Mouse (Mus musculus) heart, embryonic 10.5 days (tissue): ENCODE measurements at regions not wholly inside any gene's neighbourhood (a gene's known extent, or its start where the extent isn't known, plus 50 kb on each side); places are given as distances from the start of the nearest gene placed in this dataset.
"Not testable (repeated sequence)": the region's sequence is repeated elsewhere in the genome, so short reads cannot be mapped to it uniquely, and the experiment has no call there.

Source experiments
- DNase-seq: peaks from one replicate; pipeline ENCODE4 v3.0.0-alpha.2; 2017; ENCODE audit warnings: low spot score
- H3K27ac ChIP-seq: fragments of 300-500 bp; sonication (generic); 2 replicates; pipeline ENCODE4 v1.5.1; 2016; ENCODE audit warnings: mild to moderate bottlenecking
- H3K27me3 ChIP-seq: fragments of 300-500 bp; sonication (generic); 2 replicates; pipeline ENCODE4 v1.6.1; 2016; ENCODE audit warnings: mild to moderate bottlenecking; ENCODE audit not compliant: poor library complexity, insufficient read depth, severe bottlenecking
- H3K36me3 ChIP-seq: fragments of 300-500 bp; sonication (generic); 2 replicates; pipeline ENCODE4 v1.6.1; 2016; ENCODE audit warnings: mild to moderate bottlenecking, moderate library complexity
- H3K4me1 ChIP-seq: fragments of 300-500 bp; sonication (generic); 2 replicates; pipeline ENCODE4 v1.6.1; 2016; ENCODE audit warnings: mild to moderate bottlenecking
- H3K4me3 ChIP-seq: fragments of 300-500 bp; sonication (generic); 2 replicates; pipeline ENCODE4 v1.5.1; 2016; ENCODE audit warnings: mild to moderate bottlenecking, moderate library complexity
- H3K9me3 ChIP-seq: fragments of 300-500 bp; sonication (generic); 2 replicates; pipeline ENCODE4 v1.6.1; 2016; ENCODE audit warnings: mild to moderate bottlenecking, moderate library complexity
- WGBS: fragments of 180-500 bp; shearing (Covaris S2); methylation state at CpG from one replicate; pipeline ENCODE4 v1.1.7; 2016; 5-methylcytosine and 5-hydroxymethylcytosine counted together

GRCm38 (mm10) chr14:45810630-45811029 lies 152.7 kb upstream of the Ddhd1 start:
- Histone ChIP-seq H3K36me3 (no peaks in the 10 kb centered on the region), H3K27ac (0 out of 2 replicates have a peak overlapping the region, but pooled peaks have one; percentile 17), H3K4me3 (no peak overlapping the region), H3K9me3 (no peaks in the 10 kb centered on the region), H3K4me1 (peaks cover 11% of the 10 kb centered on the region), H3K27me3 (no peaks in the 10 kb centered on the region)
- 23% methylated on average over 3 of the region's 3 CpGs for WGBS
- DNase-seq, result no peak

GRCm38 (mm10) chr14:45815598-45815997 lies 157.7 kb upstream of the Ddhd1 start:
- Histone ChIP-seq H3K9me3 (no peaks in the 10 kb centered on the region), H3K36me3 (no peaks in the 10 kb centered on the region), H3K4me1 (peaks cover 6% of the 10 kb centered on the region; the same call in 1 of the 2 replicates), H3K27ac (no peak overlapping the region), H3K4me3 (no peak overlapping the region), H3K27me3 (no peaks in the 10 kb centered on the region)
- WGBS, result 72% methylated on average over 2 of the region's 2 CpGs
- no peak for DNase-seq

DNA sequence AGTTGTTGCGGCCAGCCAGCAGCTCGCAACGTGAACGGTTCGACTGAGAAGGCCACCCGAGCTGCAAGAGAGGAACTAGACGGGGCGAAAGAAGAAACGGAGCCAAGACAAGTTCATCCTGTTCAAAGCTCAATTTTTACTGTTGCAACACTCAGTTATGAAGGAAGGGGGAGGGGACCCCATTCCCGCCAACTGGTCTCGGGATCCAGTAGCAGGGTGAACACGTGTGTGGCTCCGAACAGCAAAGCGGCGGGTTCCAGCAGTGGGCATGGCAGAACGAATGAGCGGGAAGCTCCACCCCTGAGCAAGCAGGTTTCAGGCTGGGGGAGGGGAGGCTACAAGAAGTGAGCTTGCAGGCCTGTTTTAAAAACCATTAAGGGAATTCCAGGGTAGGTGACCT lies 158.7 kb upstream of the Ddhd1 start:
- not testable (repeated sequence) for H3K9me3 ChIP-seq, H3K4me3 ChIP-seq, DNase-seq, H3K4me1 ChIP-seq, H3K27ac ChIP-seq, H3K27me3 ChIP-seq, H3K36me3 ChIP-seq
- 91% methylated on average over 17 of the region's 17 CpGs for WGBS

GRCm38 (mm10) chr14:45817756-45818155 lies 159.8 kb upstream of the Ddhd1 start:
- Histone ChIP-seq H3K27me3 (no peaks in the 10 kb centered on the region), H3K36me3 (no peaks in the 10 kb centered on the region), H3K9me3 (no peaks in the 10 kb centered on the region), H3K4me1 (peaks cover 5% of the 10 kb centered on the region; the same call in 1 of the 2 replicates), H3K27ac (no peak overlapping the region), H3K4me3 (no peak overlapping the region)
- no peak for DNase-seq
- WGBS, result 81% methylated on average over 3 of the region's 3 CpGs

DNA sequence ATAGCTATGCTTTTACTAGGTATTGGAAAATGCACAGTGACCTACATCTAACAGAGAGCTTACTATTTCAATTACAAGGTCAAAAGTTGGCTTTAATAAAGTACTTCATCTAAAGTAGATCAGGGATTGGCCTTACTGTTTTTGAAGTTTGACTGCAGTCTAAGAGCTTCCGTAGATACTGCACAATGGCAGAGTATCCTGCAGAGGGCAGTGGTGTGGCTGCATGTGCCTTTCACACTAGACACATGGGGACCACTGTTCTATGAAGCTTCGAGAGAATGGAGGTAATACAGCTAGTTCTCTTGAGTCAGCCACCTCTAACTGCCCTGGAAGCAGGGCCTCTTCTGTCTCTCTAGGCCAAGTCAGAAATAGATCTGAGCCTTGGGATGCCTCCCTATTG lies 166.7 kb upstream of the Ddhd1 start:
- Histone ChIP-seq H3K36me3 (no peaks in the 10 kb centered on the region), H3K27me3 (no peaks in the 10 kb centered on the region), H3K27ac (no peak overlapping the region), H3K4me1 (no peaks in the 10 kb centered on the region), H3K4me3 (no peak overlapping the region), H3K9me3 (no peaks in the 10 kb centered on the region)
- no peak for DNase-seq
- 67% methylated on average over 2 of the region's 2 CpGs for WGBS

GRCm38 (mm10) chr14:45826023-45826422 lies 168.1 kb upstream of the Ddhd1 start:
- no peaks in the 10 kb centered on the region for H3K27me3 ChIP-seq
- no peaks in the 10 kb centered on the region for H3K36me3 ChIP-seq
- WGBS, result 84% methylated on average over 3 of the region's 3 CpGs
- H3K4me1 ChIP-seq, result no peaks in the 10 kb centered on the region
- H3K4me3 ChIP-seq, result no peak overlapping the region
- H3K9me3 ChIP-seq, result no peaks in the 10 kb centered on the region
- DNase-seq, result no peak
- H3K27ac ChIP-seq, result no peak overlapping the region

- H3K9me3 ChIP-seq, result no peaks in the 10 kb centered on the region
- H3K4me1 ChIP-seq, result no peaks in the 10 kb centered on the region
- WGBS, result 67% methylated on average over 1 of the region's 1 CpGs
- no peaks in the 10 kb centered on the region for H3K36me3 ChIP-seq
- DNase-seq, result no peak
- no peaks in the 10 kb centered on the region for H3K27me3 ChIP-seq
- H3K27ac ChIP-seq, result no peak overlapping the region
- no peak overlapping the region for H3K4me3 ChIP-seq
Observed at GRCm38 (mm10) chr14:45827096-45827495, 169.2 kb upstream of the Ddhd1 start.

DNA sequence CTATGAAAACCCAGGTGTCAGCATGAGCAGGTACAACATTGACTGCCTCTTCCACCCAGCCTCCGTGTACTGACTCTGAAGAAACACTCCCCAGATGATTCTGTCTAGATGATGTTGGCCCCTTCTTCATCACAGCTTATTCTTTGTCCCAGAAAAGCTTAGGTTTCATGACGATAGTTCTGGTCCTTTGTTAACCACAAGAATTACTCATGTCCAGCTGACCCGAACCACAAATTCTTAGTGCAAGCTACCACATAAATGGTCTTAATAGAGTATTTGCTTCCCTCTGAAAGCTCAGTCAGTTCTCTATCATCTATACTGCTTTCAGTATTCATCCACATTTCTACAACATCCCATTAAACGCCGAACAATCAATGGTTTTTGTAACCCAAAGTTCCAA lies 172.5 kb upstream of the Ddhd1 start:
- H3K27ac ChIP-seq, result no peak overlapping the region
- no peaks in the 10 kb centered on the region for H3K36me3 ChIP-seq
- no peaks in the 10 kb centered on the region for H3K9me3 ChIP-seq
- H3K4me3 ChIP-seq, result no peak overlapping the region
- 88% methylated on average over 5 of the region's 5 CpGs for WGBS
- H3K27me3 ChIP-seq, result no peaks in the 10 kb centered on the region
- DNase-seq, result no peak
- H3K4me1 ChIP-seq, result no peaks in the 10 kb centered on the region

DNA sequence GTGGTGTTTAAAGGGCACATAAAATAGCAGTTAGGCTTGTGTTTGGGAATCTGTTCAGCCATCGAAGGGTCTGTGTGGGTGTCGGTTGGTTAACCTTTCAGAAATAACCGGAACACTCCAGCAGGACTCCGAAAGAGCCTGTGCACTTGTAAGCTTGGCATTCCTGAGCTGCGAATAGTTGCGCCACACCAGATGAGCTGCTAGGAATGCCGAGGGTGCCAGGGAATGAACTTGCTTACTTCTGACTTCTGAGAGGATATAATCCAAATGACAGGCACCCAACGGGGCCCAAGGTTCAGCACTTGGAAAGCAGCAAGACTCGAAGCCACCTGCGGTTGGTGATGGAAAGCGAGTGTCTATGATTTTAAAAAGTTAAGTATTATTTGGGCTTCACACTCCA lies 179.1 kb upstream of the Ddhd1 start:
- no peaks in the 10 kb centered on the region for H3K4me1 ChIP-seq
- no peaks in the 10 kb centered on the region for H3K36me3 ChIP-seq
- no peaks in the 10 kb centered on the region for H3K9me3 ChIP-seq
- H3K27me3 ChIP-seq, result no peaks in the 10 kb centered on the region
- no peak for DNase-seq
- H3K4me3 ChIP-seq, result no peak overlapping the region
- H3K27ac ChIP-seq, result no peak overlapping the region
- 71% methylated on average over 11 of the region's 11 CpGs for WGBS

DNA sequence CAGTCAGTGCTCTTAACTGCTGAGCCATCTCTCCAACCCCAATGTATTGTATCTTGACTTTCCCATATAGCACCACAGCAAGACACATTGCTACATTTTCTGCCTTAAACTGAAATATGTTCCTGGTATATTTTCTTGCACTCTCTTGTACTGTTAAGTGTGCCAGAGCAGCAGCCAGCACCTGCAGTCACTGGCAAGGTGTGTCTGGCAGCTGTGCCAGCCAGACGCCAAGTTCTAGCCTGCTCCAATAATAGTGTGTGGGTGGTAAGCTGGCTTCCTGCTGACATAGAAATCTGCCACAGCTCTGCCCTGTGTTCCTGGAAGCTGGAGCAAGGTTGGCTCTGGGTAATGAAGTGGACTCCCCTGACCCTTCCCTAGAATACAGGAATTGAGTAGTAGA lies 185.9 kb upstream of the Ddhd1 start:
- Histone ChIP-seq H3K4me3 (no peak overlapping the region), H3K36me3 (no peaks in the 10 kb centered on the region), H3K9me3 (no peaks in the 10 kb centered on the region), H3K27ac (no peak overlapping the region), H3K4me1 (no peaks in the 10 kb centered on the region), H3K27me3 (no peaks in the 10 kb centered on the region)
- 79% methylated on average over 1 of the region's 1 CpGs for WGBS
- no peak for DNase-seq

DNA sequence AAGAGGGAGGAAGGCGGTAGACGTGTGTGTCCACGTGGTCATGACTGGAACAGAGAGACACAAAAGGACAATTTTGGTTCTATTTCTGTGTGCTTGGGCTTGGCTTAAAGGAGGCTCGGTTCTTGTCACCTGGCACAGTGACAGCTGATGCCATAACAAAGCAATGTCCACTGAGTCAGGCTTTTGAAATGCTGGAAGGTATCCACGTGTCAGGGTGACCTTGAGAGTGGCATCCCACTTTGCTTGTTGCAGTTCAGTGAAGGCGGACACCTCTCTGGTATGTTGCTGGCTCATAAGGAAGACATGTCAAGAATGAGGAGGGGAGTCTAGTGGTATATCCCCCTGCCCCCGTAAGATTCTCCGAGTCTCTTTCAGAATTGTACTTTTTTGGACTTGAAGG lies 192.6 kb upstream of the Ddhd1 start:
- no peaks in the 10 kb centered on the region for H3K27me3 ChIP-seq
- 54% methylated on average over 8 of the region's 8 CpGs for WGBS
- peak overlapping the region; percentile 10; the same call in 1 of the 2 replicates for H3K27ac ChIP-seq
- H3K9me3 ChIP-seq, result no peaks in the 10 kb centered on the region
- no peaks in the 10 kb centered on the region for H3K36me3 ChIP-seq
- H3K4me1 ChIP-seq, result peaks cover 18% of the 10 kb centered on the region; the same call in 1 of the 2 replicates
- H3K4me3 ChIP-seq, result no peak overlapping the region
- DNase-seq, result peak; percentile 76

DNA sequence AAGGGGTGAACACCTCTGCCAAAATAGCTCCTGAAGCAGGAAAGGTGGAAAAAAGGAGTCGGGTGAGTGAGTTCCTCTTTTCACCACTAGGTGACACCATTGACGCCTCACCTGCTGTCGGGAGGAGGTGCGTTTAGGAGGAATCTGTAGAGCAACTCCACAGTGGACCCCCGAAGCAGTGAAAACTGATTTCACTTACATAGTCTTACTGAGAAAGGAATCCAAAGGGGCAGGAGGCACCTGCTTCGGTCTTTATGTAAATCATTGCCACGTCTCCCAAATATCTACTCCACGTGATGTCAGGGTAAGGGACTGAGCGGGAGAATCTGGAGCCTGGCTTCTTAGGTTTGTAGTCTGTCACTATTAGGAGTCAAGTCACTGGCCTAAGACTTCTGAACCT lies 220.5 kb upstream of the Ddhd1 start:
- Histone ChIP-seq H3K4me3 (peak overlapping the region; percentile 31; the same call in 1 of the 2 replicates), H3K9me3 (no peaks in the 10 kb centered on the region), H3K4me1 (no peaks in the 10 kb centered on the region), H3K27ac (no peak overlapping the region), H3K36me3 (no peaks in the 10 kb centered on the region), H3K27me3 (0 out of 2 replicates have a peak, but pooled peaks cover 6% of the 10 kb centered on the region)
- DNase-seq, result peak; percentile 79
- WGBS, result 15% methylated on average over 9 of the region's 9 CpGs

DNA sequence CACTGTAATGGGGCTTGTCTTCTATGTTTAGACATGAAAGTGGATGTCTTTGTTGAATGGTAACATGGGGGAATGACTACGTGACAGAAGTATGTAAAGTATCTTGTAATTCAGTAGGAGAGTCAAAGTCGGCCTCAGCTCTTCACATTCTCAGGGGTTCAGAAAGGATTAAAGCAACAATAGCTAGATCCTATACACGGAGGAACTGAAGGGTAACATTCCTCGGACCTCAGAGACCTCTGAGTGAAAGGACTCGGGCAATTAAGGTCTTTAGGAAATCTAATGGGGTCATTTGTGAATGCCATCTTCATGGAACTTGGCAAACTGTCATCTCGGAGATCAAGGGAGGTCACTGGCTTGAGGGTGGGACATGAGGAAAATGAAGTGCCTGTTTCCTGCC lies 262.8 kb upstream of the Ddhd1 start:
- WGBS, result 22% methylated on average over 6 of the region's 6 CpGs
- Histone ChIP-seq H3K9me3 (no peaks in the 10 kb centered on the region), H3K36me3 (no peaks in the 10 kb centered on the region), H3K27ac (peak overlapping the region; percentile 70), H3K4me1 (peaks cover 19% of the 10 kb centered on the region), H3K4me3 (no peak overlapping the region), H3K27me3 (no peaks in the 10 kb centered on the region)
- no peak for DNase-seq

- H3K4me3 ChIP-seq, result no peak overlapping the region
- H3K27ac ChIP-seq, result no peak overlapping the region
- H3K4me1 ChIP-seq, result peaks cover 8% of the 10 kb centered on the region; the same call in 1 of the 2 replicates
- no peak for DNase-seq
- no peaks in the 10 kb centered on the region for H3K9me3 ChIP-seq
- no peaks in the 10 kb centered on the region for H3K27me3 ChIP-seq
- WGBS, result 70% methylated on average over 2 of the region's 2 CpGs
- no peaks in the 10 kb centered on the region for H3K36me3 ChIP-seq
Observed at GRCm38 (mm10) chr14:45943581-45943980, 285.6 kb upstream of the Ddhd1 start.
